Mouse (Mus musculus) heart, embryonic 10.5 days (tissue): ENCODE results near the gene Chuk. TPM values are rescaled to one million over a fixed set of nuclear protein-coding genes. Genes with fewer than 3 reads are reported as not detected.

Source experiments
- polyA plus RNA-seq: library from polyadenylated mRNA; unstranded; fragments of >200 nt; fragmentation: Nextera tagmentation; extraction: Ambion mirVana; gene quantifications from 2 replicates; pipeline ENCODE4 v1.2.1, GENCODE M21; 2016

Chuk gene
- polyA plus RNA-seq, 1 experiment from 2014 or later, result 47.0 TPM

Other genes starting within 250 kb of the Chuk start
- gene Dnmbp, start 167.3 kb downstream of the Chuk start, polyA plus RNA-seq, result 11.9 and 15.1 TPM in 2 replicates
- gene Cpn1, start 120.9 kb downstream of the Chuk start, polyA plus RNA-seq, result 0.80 and 12.9 TPM in 2 replicates
- 0.11 TPM in 1 of 2 replicates, not detected in the other for gene Cyp2c23, start 78.3 kb downstream of the Chuk start, polyA plus RNA-seq
- 18.6 and 24.6 TPM in 2 replicates for gene Erlin1, start 37.7 kb downstream of the Chuk start, polyA plus RNA-seq
- 21.9 and 23.8 TPM in 2 replicates for gene Cwf19l1, start 28.4 kb upstream of the Chuk start, polyA plus RNA-seq
- gene Bloc1s2, start 39.0 kb upstream of the Chuk start, polyA plus RNA-seq, result 69.0 and 91.3 TPM in 2 replicates
- not detected in 2 replicates for gene Pkd2l1, start 85.0 kb upstream of the Chuk start, polyA plus RNA-seq
- 0.15 and 0.64 TPM in 2 replicates for gene Scd3, start 95.8 kb upstream of the Chuk start, polyA plus RNA-seq
- 195 and 207 TPM in 2 replicates for gene Scd2, start 186.2 kb upstream of the Chuk start, polyA plus RNA-seq
- 0.06 and 0.16 TPM in 2 replicates for gene Scd4, start 225.6 kb upstream of the Chuk start, polyA plus RNA-seq